Comparison of ENCODE assay signal across 1 mouse cellular context in genomic region chr2:154565562-154565961, GRCm38 (mm10).
A peak's percentile ranks its signal among the peaks of the same experiment; 100 is the strongest.
TF ChIP-seq lines count a peak whose summit lies in the region.

No protein-coding gene starts in this region.

TF ChIP-seq in myocyte, 11 proteins besides CTCF, POLR2A, EP300 and RAD21:
- TF ChIP-seq MAX (IDR thresholded peaks at IDR 0.05; ENCODE audit: low read depth): no peak
- TF ChIP-seq USF1 (IDR thresholded peaks at IDR 0.05; ENCODE audit: low read depth): no peak
- TF ChIP-seq MYOG (IDR thresholded peaks at IDR 0.05; ENCODE audit: control insufficient read depth in 1 of 3, insufficient read depth in 1 of 3, insufficient read length in 2 of 3, low read depth in 2 of 3): peak; percentile 81 to 99 (median 84)
- TF ChIP-seq E2F4 (IDR thresholded peaks at IDR 0.05; ENCODE audit: insufficient read depth): no peak
- no peak for TF ChIP-seq CEBPB (IDR thresholded peaks at IDR 0.05; ENCODE audit: insufficient read depth, poor library complexity, severe bottlenecking)
- peak; percentile 80 for TF ChIP-seq TCF3 (IDR thresholded peaks at IDR 0.05; ENCODE audit: insufficient read length, low read depth)
- peak in 2 of 3 experiments; percentile 93 to 99 for TF ChIP-seq MYOD1 (IDR thresholded peaks at IDR 0.05; ENCODE audit: control insufficient read depth in 1 of 3, insufficient read length in 2 of 3, low read depth in 2 of 3)
- no peak for TF ChIP-seq POLR2AphosphoS2 (IDR thresholded peaks at IDR 0.05; ENCODE audit: insufficient read length, low read depth)
- no peak for TF ChIP-seq REST (IDR thresholded peaks at IDR 0.05; ENCODE audit: insufficient read depth, insufficient read length)
- TF ChIP-seq TCF12 (IDR thresholded peaks at IDR 0.05; ENCODE audit: insufficient read depth, poor library complexity, severe bottlenecking): peak; percentile 91
- no peak for TF ChIP-seq SRF (IDR thresholded peaks at IDR 0.05; ENCODE audit: control insufficient read depth, insufficient read length, low read depth)
TF ChIP-seq in myocyte: peak in this region for 4.
